Mouse (Mus musculus): ENCODE results near the gene Kcnj2.

DNA sequence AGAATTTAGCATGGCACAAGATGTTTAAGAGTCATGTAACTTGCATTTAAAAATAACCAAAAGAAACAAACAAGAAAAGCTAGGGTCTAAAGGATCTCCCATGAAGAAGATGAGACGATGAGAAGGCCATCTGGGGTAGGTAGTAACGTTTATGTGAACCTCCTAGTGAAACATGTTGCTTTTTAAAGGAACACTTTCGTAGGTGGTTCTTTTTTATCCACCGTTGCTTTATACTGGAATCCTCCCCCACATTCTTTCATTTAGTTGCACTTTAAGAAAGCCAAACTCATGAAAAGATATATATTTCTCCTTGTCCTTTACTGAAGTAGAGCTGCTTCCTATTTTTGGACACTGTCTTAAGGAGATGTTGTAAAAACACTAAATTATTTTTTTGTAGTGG lies 34.7 kb downstream of the Kcnj2 start:
- TF ChIP-seq CTCF (IDR thresholded peaks at IDR 0.05; ENCODE audit: low read depth, low read length) = no peak
- no peak for TF ChIP-seq POLR2A (IDR thresholded peaks at IDR 0.05; ENCODE audit: extremely low read depth, insufficient read depth, low read length)
